16 mouse cellular contexts compared by ENCODE assay signal in the genomic region with DNA sequence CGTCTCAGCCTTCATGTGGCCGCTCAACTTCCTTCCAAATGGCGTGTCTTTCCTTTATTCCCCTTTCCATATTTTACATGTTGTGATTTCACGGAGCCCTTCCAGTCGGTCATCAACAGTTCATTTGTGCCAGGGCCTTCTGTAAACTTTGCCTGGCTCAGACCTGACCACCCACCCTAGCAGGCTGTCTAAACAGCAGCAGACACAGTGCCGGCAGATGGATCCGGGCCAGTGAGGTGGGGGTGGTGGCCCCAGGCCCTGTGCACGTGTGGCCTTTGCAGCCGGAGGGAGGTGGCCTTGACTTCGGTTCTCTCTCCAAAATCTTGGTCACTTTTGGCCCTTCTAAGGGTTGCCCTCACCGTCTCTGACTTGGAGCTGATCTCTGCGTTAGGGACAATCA.
"Had no signal": no experiment of that assay in that cellular context is flagged by ENCODE, and none has a peak within 500 bp of the region (broad histone marks: within the 10 kb centered on the region; RNA-seq: fewer than 3 reads in every experiment).

No protein-coding gene starts in this region.

- H3K4me3 ChIP-seq: neural tube, embryonic 13.5 days; neural tube, embryonic 15.5 days; stomach, embryonic 15.5 days had no signal

- H3K4me2 ChIP-seq: neural tube, embryonic 13.5 days; neural tube, embryonic 15.5 days; stomach, embryonic 15.5 days had no signal

- H3K9ac ChIP-seq: neural tube, embryonic 13.5 days; neural tube, embryonic 15.5 days; stomach, embryonic 15.5 days had no signal

- H3K27me3 ChIP-seq: neural tube, embryonic 15.5 days; stomach, embryonic 15.5 days had no signal

- H3K27ac ChIP-seq: neural tube, embryonic 13.5 days; neural tube, embryonic 15.5 days; stomach, postnatal 0 days had no signal

- H3K36me3 ChIP-seq: neural tube, embryonic 13.5 days; neural tube, embryonic 15.5 days; stomach, embryonic 15.5 days had no signal

- DNase-seq: retina, postnatal 1 day; right cerebral cortex, adult 18-20 months; right cerebral cortex, postnatal 14 days; right cerebral cortex, postnatal 25 days; right cerebral cortex, postnatal 4 days; spleen, adult 18-20 months; thymus, adult 18-20 months; thymus, adult 2 months; thymus, postnatal 14 days; thymus, postnatal 25 days; thymus, postnatal 36 days; thymus, postnatal 4 days had no signal

- H3K9me3 ChIP-seq: neural tube, embryonic 13.5 days; neural tube, embryonic 15.5 days; stomach, embryonic 15.5 days had no signal
